Mouse (Mus musculus) ES-CJ7 (cell line): ENCODE measurements around the gene Dok5.
A peak's percentile ranks its signal among the peaks of the same experiment; 100 is the strongest.

Experiments used
- DNase-seq: peaks from one replicate; pipeline ENCODE4 v3.0.0; 2011; ENCODE audit warnings: low read depth, low spot score

The Dok5 gene

GRCm38 (mm10) chr2:170738446-170738845 is 6.8 kb downstream of the Dok5 start:
- no peak for DNase-seq

- no peak for DNase-seq
These were observed 7.3 kb downstream of the Dok5 start for GRCm38 (mm10) chr2:170738891-170739290.

GRCm38 (mm10) chr2:170739713-170740365 is 8.2 kb downstream of the Dok5 start:
- DNase-seq: no peak

DNA sequence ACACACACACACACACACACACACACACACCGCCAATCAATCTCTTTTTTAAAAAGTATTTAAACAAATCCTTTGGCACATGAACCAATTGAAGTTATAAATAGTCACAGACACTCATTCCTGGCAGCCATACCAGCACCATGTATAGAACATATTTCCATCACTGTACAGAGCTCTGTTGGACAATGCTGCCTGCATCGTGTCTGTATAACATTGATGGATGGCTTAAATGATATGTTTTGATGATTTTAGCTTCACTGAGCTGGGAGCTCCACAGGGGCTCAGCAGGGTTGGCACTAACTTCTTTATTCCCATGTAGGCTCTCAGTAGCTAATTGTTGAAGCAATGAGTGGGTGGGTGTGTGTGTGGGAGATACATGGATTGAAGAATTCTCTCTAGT is 11.9 kb downstream of the Dok5 start:
- no peak for DNase-seq

- no peak for DNase-seq
These were observed 17.3 kb downstream of the Dok5 start for GRCm38 (mm10) chr2:170748901-170749300.

- no peak for DNase-seq
These were observed 20.7 kb downstream of the Dok5 start for GRCm38 (mm10) chr2:170752191-170752850.

GRCm38 (mm10) chr2:170755817-170756216 is 24.2 kb downstream of the Dok5 start:
- DNase-seq: no peak

DNA sequence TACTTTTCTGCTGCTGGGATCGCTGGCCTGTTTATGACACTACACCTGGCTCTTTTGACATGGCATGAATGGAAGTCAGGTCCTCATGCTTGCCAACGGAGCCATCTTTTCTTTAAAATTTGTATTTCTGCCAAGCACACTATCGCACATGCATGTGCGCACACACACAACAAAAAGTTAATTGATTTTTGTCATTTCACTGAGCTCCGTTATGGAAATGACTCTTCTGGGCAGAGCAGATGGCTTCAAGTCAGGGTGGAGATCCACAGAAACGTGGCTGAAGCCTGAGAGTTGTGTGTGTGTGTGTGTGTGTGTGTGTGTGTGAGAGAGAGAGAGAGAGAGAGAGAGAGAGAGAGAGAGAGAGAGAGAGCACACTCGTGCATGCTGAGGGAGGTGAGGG is 25.1 kb downstream of the Dok5 start:
- DNase-seq: no peak

DNA sequence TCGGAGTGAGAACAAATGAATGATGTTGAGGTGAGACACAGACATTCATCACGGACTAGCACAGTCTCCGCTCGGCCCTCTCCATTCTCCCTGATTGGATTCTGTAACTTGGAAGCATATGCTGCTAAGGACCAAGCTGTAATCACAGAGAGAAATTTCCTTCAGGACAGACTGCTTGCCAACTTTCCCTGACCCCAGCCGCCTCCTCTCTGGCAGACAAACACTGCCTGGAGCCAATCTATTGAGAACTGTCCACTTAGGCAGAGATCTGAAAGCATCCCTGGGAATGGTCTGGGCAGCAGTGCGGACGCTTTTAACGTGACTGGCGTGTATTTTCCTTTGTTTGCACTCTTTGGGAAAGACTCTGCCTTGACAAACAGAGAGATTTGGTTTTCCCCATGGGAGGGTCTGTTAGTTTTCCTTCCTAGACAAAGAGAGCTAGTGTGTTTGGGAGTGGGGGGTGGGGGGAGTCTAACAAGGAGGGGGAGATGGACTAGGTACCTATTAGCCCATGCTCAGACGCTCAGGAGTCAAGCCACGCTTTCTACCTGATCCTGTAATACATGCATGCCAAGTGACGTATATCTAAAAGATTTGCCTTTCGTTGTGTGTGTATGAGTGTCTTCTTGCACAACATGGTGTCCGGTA is 25.7 kb downstream of the Dok5 start:
- DNase-seq: no peak

DNA sequence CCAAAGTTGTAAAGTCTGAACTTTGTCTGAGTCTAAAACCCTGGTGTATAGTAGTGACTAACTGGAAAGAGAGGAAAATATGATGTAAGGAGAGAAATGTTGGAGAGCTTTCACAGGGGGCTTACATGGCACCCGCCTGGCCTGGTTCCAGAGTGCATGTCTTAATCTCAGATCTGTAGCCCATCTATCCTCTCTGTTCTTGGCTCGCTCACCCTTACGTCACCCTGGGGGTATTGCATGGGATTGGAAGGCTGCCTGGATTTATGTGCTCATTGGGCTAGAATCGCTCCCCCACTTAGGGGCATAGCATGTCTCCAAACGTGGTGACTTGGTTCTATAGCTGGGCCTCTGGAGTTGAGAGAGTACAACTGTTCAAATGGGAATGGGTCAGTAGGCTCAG is 26.6 kb downstream of the Dok5 start:
- DNase-seq: no peak

DNA sequence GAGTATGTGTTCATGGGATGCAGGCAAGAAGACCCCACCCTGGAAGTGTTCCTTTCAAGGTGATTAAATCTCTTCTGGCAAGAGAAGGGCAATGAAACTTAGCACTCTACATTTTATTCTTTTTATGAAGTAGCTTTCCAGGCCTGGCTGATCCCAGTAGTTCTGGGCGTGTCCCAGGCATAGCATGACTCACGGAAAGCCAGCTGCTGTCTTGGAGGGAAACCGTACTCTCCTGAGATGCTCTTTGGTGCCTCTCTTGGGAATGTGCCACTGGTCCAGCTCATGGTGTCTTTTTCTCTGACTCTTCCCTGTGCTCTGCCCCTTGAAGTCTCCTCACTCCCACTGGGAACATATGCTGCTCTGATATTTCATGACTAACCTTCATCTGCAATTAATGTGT is 33.1 kb downstream of the Dok5 start:
- no peak for DNase-seq

- no peak for DNase-seq
These were observed 35.6 kb downstream of the Dok5 start for GRCm38 (mm10) chr2:170767243-170767642.

DNA sequence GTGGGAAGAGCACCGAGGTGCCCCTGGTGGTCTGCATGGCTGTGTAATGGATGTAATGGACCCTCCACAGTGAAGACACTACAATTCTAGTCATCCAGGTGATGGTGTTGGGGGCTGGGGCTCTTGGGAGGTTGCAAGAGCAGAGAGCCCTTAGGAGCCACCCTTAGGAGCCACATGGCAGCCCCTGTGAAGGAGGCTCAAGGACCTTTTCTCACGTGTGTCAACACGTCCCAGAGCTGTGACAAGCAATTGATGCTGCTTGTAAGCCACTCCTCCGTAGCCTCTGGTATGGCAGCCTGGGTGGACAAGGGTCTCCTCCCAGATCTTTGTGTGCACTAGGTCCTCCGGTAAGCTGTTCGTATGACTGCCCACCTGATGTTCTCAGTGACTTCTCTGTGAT is 37.1 kb downstream of the Dok5 start:
- DNase-seq: no peak

DNA sequence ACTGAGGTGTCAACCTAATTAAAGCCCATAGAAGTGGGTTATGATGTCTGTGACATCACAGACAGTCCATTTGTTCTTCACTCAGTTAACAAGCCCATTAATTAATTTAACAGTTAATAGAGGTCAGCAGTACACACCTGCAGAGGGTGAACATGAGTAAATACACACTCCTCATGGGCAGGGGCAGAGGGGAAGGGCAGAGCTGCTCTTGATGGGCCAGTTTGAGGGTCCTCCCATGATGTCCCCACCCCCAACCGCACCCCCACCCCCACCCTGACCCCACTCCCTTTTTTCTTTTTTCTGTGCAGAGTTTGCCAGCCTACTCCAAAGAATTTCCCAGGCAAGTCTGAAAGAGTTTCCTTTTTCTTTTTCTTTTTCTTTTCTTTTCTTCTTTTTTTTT is 39.9 kb downstream of the Dok5 start:
- no peak for DNase-seq

- DNase-seq: peak; percentile 97
These were observed 40.7 kb downstream of the Dok5 start for GRCm38 (mm10) chr2:170772126-170772884.

DNA sequence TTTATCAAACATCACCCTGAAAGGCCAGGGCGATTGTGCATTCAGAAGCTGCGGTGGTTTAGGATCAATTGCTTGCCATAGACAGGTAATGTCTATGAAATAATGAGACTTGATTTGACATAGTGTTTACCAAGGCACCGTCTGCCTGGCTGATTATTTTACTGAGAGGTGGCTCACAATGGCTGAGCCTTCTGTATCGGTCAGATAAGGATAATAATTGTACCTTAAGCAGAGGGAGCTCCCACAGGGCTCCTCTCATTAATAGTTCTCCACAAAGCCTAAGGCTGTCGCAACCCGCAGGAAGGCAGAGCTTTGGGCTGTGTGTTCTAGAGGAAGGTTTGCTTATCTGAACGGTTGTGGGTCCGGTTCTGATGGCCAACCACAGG is 41.3 kb downstream of the Dok5 start:
- DNase-seq: no peak

DNA sequence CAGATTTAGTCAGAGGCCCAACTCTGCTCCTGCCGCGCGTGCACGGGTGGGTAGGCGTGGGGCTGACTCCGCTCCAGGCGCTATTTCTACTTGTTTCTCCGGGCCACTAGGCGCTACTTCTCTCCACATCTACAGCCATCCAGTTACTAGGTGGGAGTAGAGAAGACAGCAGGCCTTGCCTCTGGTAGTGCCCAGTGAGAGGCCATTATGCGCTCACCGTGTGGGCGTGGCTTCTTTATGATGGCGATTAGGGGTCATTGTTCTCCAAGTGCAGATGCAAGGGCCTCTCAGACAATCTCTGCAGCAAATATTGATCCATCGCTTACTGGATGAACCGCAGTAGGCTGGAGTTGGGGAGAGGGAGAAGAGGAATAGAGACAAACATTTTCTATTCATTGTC is 44.0 kb downstream of the Dok5 start:
- peak; percentile 65 for DNase-seq

DNA sequence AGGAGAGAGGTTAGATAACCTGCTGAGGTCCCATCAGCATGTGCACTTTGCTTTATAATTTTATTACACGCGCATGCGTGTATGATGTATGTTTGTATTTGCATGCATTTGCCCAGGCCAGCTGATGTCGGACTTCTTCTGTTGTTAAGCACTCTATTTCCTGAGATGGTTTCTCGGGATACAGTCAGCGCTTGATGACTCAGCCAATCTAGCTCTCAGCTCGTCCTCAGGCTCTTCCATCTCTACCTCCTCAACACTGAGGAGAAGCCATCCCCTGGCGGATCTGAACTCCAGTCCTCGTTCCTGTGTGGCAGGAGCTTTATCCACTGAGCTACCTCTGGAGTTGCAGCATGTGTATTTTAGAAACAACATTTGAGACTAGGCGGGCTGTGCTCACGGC is 44.5 kb downstream of the Dok5 start:
- no peak for DNase-seq

- no peak for DNase-seq
These were observed 46.0 kb downstream of the Dok5 start for GRCm38 (mm10) chr2:170777572-170777971.

GRCm38 (mm10) chr2:170780010-170780750 is 48.6 kb downstream of the Dok5 start:
- DNase-seq: no peak

- DNase-seq: peak; percentile 64
These were observed 56.5 kb downstream of the Dok5 start for GRCm38 (mm10) chr2:170788101-170788500.
